Mouse (Mus musculus): ENCODE results near the gene Lnx1.

Gene Lnx1

GRCm38 (mm10) chr5:74649122-74649521 is 53.6 kb downstream of the Lnx1 start:
- DNase-seq (ENCODE audit: low spot score): no peak

DNA sequence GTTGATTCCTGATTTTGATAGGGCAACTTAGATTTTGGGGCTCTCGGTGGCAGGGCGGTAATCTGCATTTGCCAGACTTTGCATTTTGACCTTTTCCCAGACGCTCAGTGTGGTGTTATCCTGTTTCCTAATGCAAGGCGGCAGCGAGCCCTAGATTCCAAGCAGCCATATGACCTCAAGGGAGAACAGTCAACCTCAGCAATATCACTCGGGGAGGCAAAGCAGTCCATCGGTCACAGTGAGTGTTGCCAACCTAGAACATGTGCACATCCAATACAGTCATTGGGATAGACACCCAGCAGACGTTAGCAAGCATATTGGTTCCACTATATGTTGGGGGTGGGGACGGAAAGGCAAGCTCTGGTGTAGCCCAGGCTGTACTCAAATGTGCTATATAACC is 54.5 kb downstream of the Lnx1 start:
- no peak for DNase-seq (ENCODE audit: low spot score)

- DNase-seq (ENCODE audit: low spot score): no peak
Observed at GRCm38 (mm10) chr5:74647584-74647984, 55.1 kb downstream of the Lnx1 start.

GRCm38 (mm10) chr5:74642291-74642690 is 60.4 kb downstream of the Lnx1 start:
- DNase-seq (ENCODE audit: low spot score): no peak

DNA sequence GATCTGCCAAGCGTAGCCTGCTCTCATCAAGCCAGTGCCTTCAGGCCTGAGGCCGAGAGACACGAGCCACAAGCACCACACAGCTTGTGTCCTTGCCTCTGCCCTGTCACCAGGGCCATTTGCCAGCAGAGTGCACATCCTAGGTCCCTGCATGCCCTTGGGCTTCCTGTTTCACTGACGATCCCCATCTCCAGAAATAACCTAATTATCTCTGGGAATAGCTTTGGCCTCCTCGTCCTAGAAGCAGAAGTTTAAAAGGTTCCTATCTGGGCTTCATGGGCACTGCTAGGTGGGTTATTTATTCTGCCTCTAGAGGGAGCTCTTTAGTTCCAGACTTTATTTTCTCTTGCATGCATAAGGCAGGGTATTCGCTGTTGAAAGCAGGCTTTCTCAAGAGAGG is 61.7 kb downstream of the Lnx1 start:
- DNase-seq (ENCODE audit: low spot score): no peak

DNA sequence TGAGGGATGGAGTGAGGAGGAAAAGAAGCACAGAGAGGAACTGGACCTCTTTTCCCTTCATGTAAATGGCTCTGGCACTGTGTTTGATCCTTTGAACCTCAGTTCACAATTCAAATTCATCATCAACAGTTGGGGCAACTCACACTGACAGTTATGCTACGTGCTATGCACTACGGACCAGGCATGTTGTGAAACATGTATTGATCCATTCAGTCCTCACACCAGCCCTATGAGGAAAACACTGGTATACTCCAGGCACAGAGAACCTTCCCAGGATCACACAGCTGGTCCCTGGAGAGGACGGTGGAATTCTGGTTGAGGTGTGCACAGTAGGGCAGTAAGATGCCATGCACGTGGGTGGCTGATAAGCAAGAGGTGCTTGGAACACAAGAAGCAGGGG is 62.2 kb downstream of the Lnx1 start:
- no peak for DNase-seq (ENCODE audit: low spot score)

- no peak for DNase-seq (ENCODE audit: low spot score)
Observed at GRCm38 (mm10) chr5:74639516-74639915, 63.2 kb downstream of the Lnx1 start.

DNA sequence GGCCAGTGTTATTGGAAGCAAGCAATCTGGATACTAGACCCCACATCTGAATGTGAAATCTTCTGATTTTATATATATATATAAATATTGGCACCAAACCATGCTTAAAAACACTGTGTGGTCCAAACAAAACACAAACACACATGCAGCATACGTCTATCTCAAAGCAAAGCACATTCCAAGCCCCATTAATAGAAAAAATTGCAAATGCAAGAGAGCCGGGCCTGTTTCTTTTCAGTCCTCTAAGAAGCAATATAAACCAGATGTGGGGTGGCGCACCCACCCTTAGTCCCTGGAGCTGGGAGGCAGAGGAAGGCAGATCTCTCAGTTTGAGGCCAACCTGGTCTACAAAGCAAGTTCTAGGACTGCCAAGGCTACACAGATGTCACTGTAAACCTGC is 68.3 kb downstream of the Lnx1 start:
- DNase-seq (ENCODE audit: low spot score): no peak

GRCm38 (mm10) chr5:74633453-74633852 is 69.3 kb downstream of the Lnx1 start:
- DNase-seq (ENCODE audit: low spot score): no peak

DNA sequence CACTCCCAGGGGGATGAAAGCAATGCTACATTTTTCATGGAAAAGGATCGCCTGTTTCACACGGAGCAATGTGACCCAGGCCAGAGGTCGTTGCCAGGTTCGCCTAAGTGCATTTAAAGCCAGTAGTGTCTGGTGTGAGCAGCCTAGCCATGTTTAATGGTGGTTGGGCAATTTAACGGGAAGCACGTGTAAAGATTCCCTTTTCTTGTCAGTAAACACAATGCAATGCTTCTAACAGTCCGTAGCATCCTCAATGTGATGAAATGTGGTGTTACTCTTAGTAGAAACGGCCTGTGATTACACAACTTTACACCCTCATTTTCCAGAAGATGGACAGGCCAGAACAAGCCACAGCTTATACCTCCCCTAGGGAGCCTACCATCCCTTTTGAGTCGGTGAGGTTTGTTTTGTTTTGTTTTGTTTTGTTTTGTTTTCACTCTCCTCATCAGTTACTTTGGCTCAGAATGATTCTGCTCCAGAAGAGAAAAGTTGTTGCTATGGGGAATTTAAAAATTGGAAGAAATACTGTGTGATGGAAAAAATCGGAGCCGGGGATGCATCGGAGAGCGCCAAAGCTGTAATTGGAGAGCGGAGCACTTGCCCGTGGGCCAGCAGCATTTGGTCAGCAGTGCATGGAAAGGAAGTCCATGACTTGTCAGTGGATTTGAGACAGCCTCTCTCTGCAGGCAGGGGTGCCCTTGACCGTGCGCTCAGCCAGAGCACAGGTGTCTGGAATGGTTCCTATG is 70.2 kb downstream of the Lnx1 start:
- DNase-seq (ENCODE audit: low spot score): no peak

GRCm38 (mm10) chr5:74628001-74628400 is 74.7 kb downstream of the Lnx1 start:
- DNase-seq (ENCODE audit: low spot score): no peak

DNA sequence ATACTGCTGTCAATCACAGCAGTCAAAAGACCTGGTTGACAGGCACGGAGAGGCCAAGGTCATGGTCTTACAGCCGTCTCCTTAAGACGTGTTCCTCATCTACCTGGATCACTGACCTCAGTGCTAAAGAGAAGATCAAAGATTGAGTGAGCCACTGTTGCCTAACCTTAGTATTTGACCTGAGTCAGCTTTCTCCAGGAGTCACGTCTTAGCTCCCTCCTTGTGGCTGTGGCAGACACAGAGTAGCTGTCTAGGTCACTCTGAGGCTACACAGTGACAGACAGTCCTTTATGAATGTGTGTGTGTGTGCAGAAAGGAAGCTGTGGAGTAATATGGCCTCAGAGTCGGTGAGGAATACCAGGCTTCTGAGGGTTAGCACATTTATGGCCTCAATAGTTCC is 78.3 kb downstream of the Lnx1 start:
- DNase-seq (ENCODE audit: low spot score): no peak

DNA sequence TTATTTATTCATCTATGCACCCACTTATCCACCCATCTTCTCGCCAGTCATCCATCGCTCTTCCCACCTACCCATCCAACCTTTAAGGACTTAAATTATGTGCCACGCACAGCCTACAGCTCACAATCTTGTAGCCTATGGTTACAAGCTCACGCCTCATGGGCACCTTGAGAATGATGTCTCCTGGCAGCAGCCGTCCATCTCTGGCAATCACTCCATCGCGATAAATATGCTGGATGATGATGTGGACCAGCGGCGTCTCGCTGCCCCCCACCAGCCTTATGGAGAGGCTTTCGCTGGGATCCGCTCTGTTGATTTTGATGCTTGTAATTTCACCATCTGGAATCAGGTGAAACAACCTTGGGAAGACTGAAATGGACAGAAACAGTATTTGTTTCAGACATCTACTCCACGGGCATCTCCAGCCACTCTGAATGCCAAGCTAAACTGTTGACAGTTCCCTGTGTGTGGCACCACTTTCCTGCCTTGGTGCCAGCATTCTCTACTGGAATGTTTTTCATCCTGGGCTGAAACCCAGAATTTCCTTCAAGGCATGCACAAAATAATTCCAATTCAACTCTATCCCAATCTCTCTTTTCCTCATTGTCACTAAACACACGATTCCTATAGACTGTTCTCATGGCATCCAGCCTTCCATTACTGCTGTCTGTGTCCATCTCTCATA is 79.3 kb downstream of the Lnx1 start:
- DNase-seq (ENCODE audit: low spot score): no peak

- no peak for DNase-seq (ENCODE audit: low spot score)
Observed at GRCm38 (mm10) chr5:74621691-74622470, 80.8 kb downstream of the Lnx1 start.

DNA sequence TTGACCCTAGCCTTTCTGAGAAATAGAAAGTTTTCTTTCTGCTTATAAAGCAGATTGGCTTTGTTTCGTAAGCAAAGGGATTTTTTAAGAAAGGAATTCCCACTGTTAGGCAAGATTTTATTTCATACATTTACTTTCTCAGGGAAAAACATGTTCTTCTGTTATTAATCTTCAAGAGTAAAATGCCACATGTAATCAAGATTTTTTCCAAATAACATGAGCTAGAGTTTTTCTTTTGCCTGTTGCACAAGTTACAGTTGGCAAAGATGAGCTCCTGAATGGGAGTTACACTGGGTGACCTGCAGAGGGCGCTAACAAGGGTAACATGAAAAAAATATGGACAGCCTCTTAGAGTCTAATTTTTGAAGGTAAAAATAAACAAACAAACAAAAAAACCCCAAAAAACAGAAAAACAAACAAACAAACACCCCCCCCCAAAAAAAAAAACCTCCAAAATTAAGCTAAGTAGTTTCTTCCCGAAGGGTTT is 84.1 kb downstream of the Lnx1 start:
- DNase-seq (ENCODE audit: low spot score): no peak

- no peak for DNase-seq (ENCODE audit: low spot score)
Observed at GRCm38 (mm10) chr5:74617816-74618572, 84.7 kb downstream of the Lnx1 start.

- no peak for DNase-seq (ENCODE audit: low spot score)
Observed at GRCm38 (mm10) chr5:74613491-74614151, 89.1 kb downstream of the Lnx1 start.

GRCm38 (mm10) chr5:74612713-74613112 is 90.0 kb downstream of the Lnx1 start:
- no peak for DNase-seq (ENCODE audit: low spot score)

- no peak for DNase-seq (ENCODE audit: low spot score)
Observed at GRCm38 (mm10) chr5:74610511-74610910, 92.2 kb downstream of the Lnx1 start.

GRCm38 (mm10) chr5:74606213-74606612 is 96.5 kb downstream of the Lnx1 start:
- DNase-seq (ENCODE audit: low spot score): no peak

DNA sequence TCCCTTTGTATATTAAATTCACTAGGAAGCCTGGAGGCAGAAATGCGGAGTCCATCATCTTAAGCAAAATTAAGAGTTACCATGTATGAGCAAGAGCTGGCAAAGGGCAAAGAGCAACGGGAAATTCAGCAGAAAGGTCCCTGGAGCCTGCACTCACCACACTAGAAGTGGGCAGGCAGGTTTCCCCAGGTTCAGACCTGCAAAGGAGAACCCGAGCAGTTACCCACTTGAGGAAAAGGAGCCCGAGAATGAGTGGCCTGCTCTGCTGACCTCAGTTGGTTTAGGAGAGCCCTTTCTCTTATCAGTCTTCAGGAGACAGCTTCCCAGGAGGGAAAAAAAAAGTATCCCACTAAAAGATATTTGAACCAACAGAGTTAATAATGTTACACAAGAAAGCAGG is 99.4 kb downstream of the Lnx1 start:
- DNase-seq (ENCODE audit: low spot score): no peak

GRCm38 (mm10) chr5:74602371-74602770 is 100.3 kb downstream of the Lnx1 start:
- no peak for DNase-seq (ENCODE audit: low spot score)
